Mouse (Mus musculus): ENCODE results near the gene Cytip.

- no peak for TF ChIP-seq POLR2A (IDR thresholded peaks at IDR 0.05; ENCODE audit: control insufficient read depth in 1 of 2, insufficient read depth in 1 of 2, low read depth in 1 of 2, low read length in 2 of 2, poor library complexity in 1 of 2)
- TF ChIP-seq POLR2AphosphoS2 (IDR thresholded peaks at IDR 0.05; ENCODE audit: low read length) = no peak
- TF ChIP-seq TBP (IDR thresholded peaks at IDR 0.05; ENCODE audit: low read depth, low read length) = no peak
- TF ChIP-seq BHLHE40 (IDR thresholded peaks at IDR 0.05; ENCODE audit: borderline replicate concordance, low read depth, low read length) = no peak
- no peak for TF ChIP-seq CTCF (IDR thresholded peaks at IDR 0.05 in 2 of 3, conservative IDR thresholded peaks at IDR 0.05 in 1 of 3; ENCODE audit: control insufficient read depth in 1 of 3, insufficient read depth in 1 of 3, low read depth in 2 of 3, low read length in 3 of 3, poor library complexity in 1 of 3, severe bottlenecking in 1 of 3)
- TF ChIP-seq EP300 (IDR thresholded peaks at IDR 0.05; ENCODE audit: low read depth in 1 of 2, low read length in 2 of 2) = no peak
- TF ChIP-seq USF2 (IDR thresholded peaks at IDR 0.05; ENCODE audit: borderline replicate concordance in 1 of 2, insufficient read depth in 1 of 2, low read depth in 1 of 2, low read length in 2 of 2) = no peak
- TF ChIP-seq MAFK (IDR thresholded peaks at IDR 0.05; ENCODE audit: borderline replicate concordance, low read depth, low read length) = no peak
- TF ChIP-seq RCOR1 (IDR thresholded peaks at IDR 0.05; ENCODE audit: low read depth, low read length) = no peak
- no peak for TF ChIP-seq MYC (IDR thresholded peaks at IDR 0.05; ENCODE audit: low read depth, low read length)
These were observed 34.6 kb downstream of the Cytip start for GRCm38 (mm10) chr2:58160541-58161307.
